Mouse (Mus musculus) intestine, embryonic 14.5 days (tissue): ENCODE measurements around the gene Gsta3. TPM values are rescaled to one million over a fixed set of nuclear protein-coding genes. Genes with fewer than 3 reads are reported as not detected.

ENCODE experiments used
- ATAC-seq: fragments of 200-750 bp; cut with Nextera tagmentation; replicated peaks from 2 replicates; pipeline ENCODE4 v1.8.0; 2017; ENCODE audit warnings: low read depth, moderate number of reproducible peaks, moderate TSS enrichment, moderate library complexity; ENCODE audit not compliant: low FRiP score, low TSS enrichment
- DNase-seq: peaks from one replicate; pipeline ENCODE4 v3.0.0-alpha.2; 2018; ENCODE audit warnings: low spot score
- H3K27ac ChIP-seq: fragments of 300-500 bp; sonication (generic); 2 replicates; pipeline ENCODE4 v1.5.1; 2014; ENCODE audit warnings: low read depth, mild to moderate bottlenecking, control low read depth
- H3K27me3 ChIP-seq: fragments of 300-500 bp; sonication (generic); replicated peaks from 2 replicates; pipeline ENCODE4 v1.6.1; 2014; ENCODE audit warnings: low read length, control low read depth; ENCODE audit not compliant: control insufficient read depth, insufficient read depth
- H3K36me3 ChIP-seq: fragments of 300-500 bp; sonication (generic); 2 replicates; pipeline ENCODE4 v1.6.1; 2014; ENCODE audit warnings: low read length, control low read depth; ENCODE audit not compliant: control insufficient read depth, insufficient read depth
- H3K4me1 ChIP-seq: fragments of 300-500 bp; sonication (generic); replicated peaks from 2 replicates; pipeline ENCODE4 v1.6.1; 2014; ENCODE audit warnings: low read length, control low read depth, mixed read lengths; ENCODE audit not compliant: control insufficient read depth, insufficient read depth
- H3K4me2 ChIP-seq: fragments of 300-500 bp; sonication (generic); 2 replicates; pipeline ENCODE4 v1.6.1; 2014; ENCODE audit warnings: low read length
- H3K4me3 ChIP-seq: fragments of 300-500 bp; sonication (generic); 2 replicates; pipeline ENCODE4 v1.5.1; 2014; ENCODE audit warnings: low read depth, low read length, control low read depth, mixed read lengths
- H3K9ac ChIP-seq: fragments of 300-500 bp; sonication (generic); 2 replicates; pipeline ENCODE4 v1.6.1; 2014; ENCODE audit warnings: mild to moderate bottlenecking, low read length
- H3K9me3 ChIP-seq: fragments of 300-500 bp; sonication (generic); 2 replicates; pipeline ENCODE4 v1.6.1; 2016; ENCODE audit warnings: low read length, control low read depth; ENCODE audit not compliant: control insufficient read depth
- WGBS: fragments of 180-500 bp; shearing (Covaris S2); extraction: QIAGEN DNeasy Blood & Tissue Kit; methylation state at CpG from one replicate; pipeline ENCODE4 v1.1.7; 2014; 5-methylcytosine and 5-hydroxymethylcytosine counted together
- polyA plus RNA-seq: library from polyadenylated mRNA; unstranded; fragments of >200 nt; fragmentation: Nextera tagmentation; extraction: Ambion mirVana; gene quantifications from 2 replicates; pipeline ENCODE4 v1.2.1, GENCODE M21; 2014

Gene Gsta3
- polyA plus RNA-seq, 1 experiment from 2014 or later: 7.7 TPM

GRCm38 (mm10) chr1:21299826-21300225 lies 59.4 kb downstream of the Gsta3 start:
- H3K4me3 ChIP-seq: no peak overlapping the region
- H3K9me3 ChIP-seq: no peaks in the 10 kb centered on the region
- DNase-seq (no peak), ATAC-seq (no peak)
- no peaks in the 10 kb centered on the region for H3K27me3 ChIP-seq
- WGBS: 51% methylated on average over 3 of the region's 3 CpGs
- H3K4me2 ChIP-seq: no peak overlapping the region
- no peaks in the 10 kb centered on the region for H3K4me1 ChIP-seq
- H3K36me3 ChIP-seq: no peaks in the 10 kb centered on the region
- H3K27ac ChIP-seq: no peak overlapping the region
- H3K9ac ChIP-seq: no peak overlapping the region

- no peak for ATAC-seq
- WGBS: 75% methylated on average over 3 of the region's 3 CpGs
- H3K9me3 ChIP-seq: no peaks in the 10 kb centered on the region
Measured at GRCm38 (mm10) chr1:21301686-21302085, 61.3 kb downstream of the Gsta3 start.

GRCm38 (mm10) chr1:21304174-21304573 lies 63.8 kb downstream of the Gsta3 start:
- ATAC-seq: no peak
- WGBS: 83% methylated on average over 3 of the region's 3 CpGs
- H3K27me3 ChIP-seq: no peaks in the 10 kb centered on the region

More at GRCm38 (mm10) chr1:21301686-21302085, 61.3 kb downstream of the Gsta3 start:
- no peak for DNase-seq
- H3K4me2 ChIP-seq: no peak overlapping the region
- no peak overlapping the region for H3K4me3 ChIP-seq
- no peak overlapping the region for H3K9ac ChIP-seq
- H3K27ac ChIP-seq: no peak overlapping the region
- no peaks in the 10 kb centered on the region for H3K4me1 ChIP-seq
- H3K36me3 ChIP-seq: no peaks in the 10 kb centered on the region
- no peaks in the 10 kb centered on the region for H3K27me3 ChIP-seq

GRCm38 (mm10) chr1:21304646-21305045 lies 64.3 kb downstream of the Gsta3 start:
- H3K27ac ChIP-seq: no peak overlapping the region
- H3K4me1 ChIP-seq: no peaks in the 10 kb centered on the region
- DNase-seq: no peak
- no peaks in the 10 kb centered on the region for H3K9me3 ChIP-seq
- no peaks in the 10 kb centered on the region for H3K36me3 ChIP-seq
- H3K9ac ChIP-seq: no peak overlapping the region
- ATAC-seq: no peak
- no peak overlapping the region for H3K4me3 ChIP-seq
- no peak overlapping the region for H3K4me2 ChIP-seq
- 89% methylated on average over 4 of the region's 4 CpGs for WGBS
- H3K27me3 ChIP-seq: no peaks in the 10 kb centered on the region

More at GRCm38 (mm10) chr1:21304174-21304573, 63.8 kb downstream of the Gsta3 start:
- Histone ChIP-seq H3K4me3 (no peak overlapping the region), H3K4me1 (no peaks in the 10 kb centered on the region), H3K36me3 (no peaks in the 10 kb centered on the region), H3K27ac (no peak overlapping the region), H3K9me3 (no peaks in the 10 kb centered on the region), H3K4me2 (no peak overlapping the region), H3K9ac (no peak overlapping the region)
- DNase-seq: no peak

- Histone ChIP-seq H3K4me3 (no peak overlapping the region), H3K27ac (no peak overlapping the region), H3K4me2 (no peak overlapping the region), H3K36me3 (no peaks in the 10 kb centered on the region), H3K4me1 (no peaks in the 10 kb centered on the region), H3K27me3 (no peaks in the 10 kb centered on the region), H3K9me3 (no peaks in the 10 kb centered on the region), H3K9ac (no peak overlapping the region)
- 91% methylated on average over 3 of the region's 3 CpGs for WGBS
- DNase-seq: no peak
- ATAC-seq: no peak
Measured at GRCm38 (mm10) chr1:21305443-21305842, 65.1 kb downstream of the Gsta3 start.

GRCm38 (mm10) chr1:21314336-21314735 lies 73.9 kb downstream of the Gsta3 start:
- ATAC-seq (no peak), DNase-seq (no peak)

More at GRCm38 (mm10) chr1:21314336-21314735, 73.9 kb downstream of the Gsta3 start:
- Histone ChIP-seq H3K4me2 (no peak overlapping the region), H3K9me3 (no peaks in the 10 kb centered on the region), H3K27me3 (no peaks in the 10 kb centered on the region), H3K4me1 (no peaks in the 10 kb centered on the region), H3K27ac (no peak overlapping the region), H3K36me3 (no peaks in the 10 kb centered on the region), H3K4me3 (no peak overlapping the region), H3K9ac (no peak overlapping the region)
- 92% methylated on average over 2 of the region's 2 CpGs for WGBS

Other genes with a start within 250 kb of the Gsta3 start
- gene Tram2, start 161.4 kb upstream of the Gsta3 start, polyA plus RNA-seq: 10.4 and 11.6 TPM in 2 replicates
- gene Tmem14a, start 22.0 kb upstream of the Gsta3 start, polyA plus RNA-seq: 10.7 and 12.6 TPM in 2 replicates
- gene Khdc1a, start 109.1 kb downstream of the Gsta3 start, polyA plus RNA-seq: not detected in 2 replicates
- gene Khdc1c, start 127.7 kb downstream of the Gsta3 start, polyA plus RNA-seq: not detected in 2 replicates
- 0.12 and 0.20 TPM in 2 replicates for gene Khdc1b, start 143.0 kb downstream of the Gsta3 start, polyA plus RNA-seq